Mouse (Mus musculus) MEL (cell line): ENCODE data around the gene P4ha2. TPM values are rescaled to one million over a fixed set of nuclear protein-coding genes. Genes with fewer than 3 reads are reported as not detected.
A peak's percentile ranks its signal among the peaks of the same experiment; 100 is the strongest.

Source experiments
- DNase-seq: peaks from one replicate; pipeline ENCODE4 v3.0.0; 2011; ENCODE audit warnings: low read depth, low spot score
- H3K27ac ChIP-seq: 2 replicates; pipeline ENCODE4 v1.5.1; 2012; ENCODE audit warnings: low read depth, mild to moderate bottlenecking, control low read depth, low read length, moderate library complexity; ENCODE audit not compliant: control insufficient read depth
- H3K27me3 ChIP-seq, 2 experiments: fragments of 150-350 bp in 1 of 2; sonication (generic) in 1 of 2; 2 replicates each; pipeline ENCODE4 v1.6.1; 2012; ENCODE audit warnings: low read length in 2 of 2, mild to moderate bottlenecking in 2 of 2, improper control_type of control experiment in 1 of 2, moderate library complexity in 1 of 2; ENCODE audit not compliant: insufficient read depth in 2 of 2, control insufficient read depth in 1 of 2
- H3K36me3 ChIP-seq, 2 experiments: 2 replicates each; pipeline ENCODE4 v1.6.1; 2012 to 2014; ENCODE audit warnings: low read length in 2 of 2, improper control_type of control experiment in 1 of 2, inconsistent platforms in 1 of 2, mild to moderate bottlenecking in 1 of 2; ENCODE audit not compliant: insufficient read depth in 2 of 2, control insufficient read depth in 1 of 2
- H3K4me1 ChIP-seq, 2 experiments: fragments of 150-350 bp in 1 of 2; sonication (generic) in 1 of 2; 2 replicates each; pipeline ENCODE4 v1.6.1; 2012; ENCODE audit warnings: low read length in 2 of 2, improper control_type of control experiment in 1 of 2, mild to moderate bottlenecking in 1 of 2; ENCODE audit not compliant: insufficient read depth in 2 of 2, control insufficient read depth in 1 of 2
- H3K4me3 ChIP-seq, 2 experiments: fragments of 150-350 bp in 1 of 2; sonication (generic) in 1 of 2; 2 replicates each; pipeline ENCODE4 v1.5.1; 2012; ENCODE audit warnings: low read depth in 2 of 2, low read length in 2 of 2, mild to moderate bottlenecking in 2 of 2, moderate library complexity in 2 of 2, control low read depth in 1 of 2, improper control_type of control experiment in 1 of 2; ENCODE audit not compliant: control insufficient read depth in 1 of 2, insufficient read depth in 1 of 2
- H3K79me2 ChIP-seq: 2 replicates; pipeline ENCODE4 v1.6.1; 2012; ENCODE audit warnings: mild to moderate bottlenecking, low read length, moderate library complexity; ENCODE audit not compliant: control insufficient read depth, poor library complexity, insufficient read depth
- H3K9ac ChIP-seq: 2 replicates; pipeline ENCODE4 v1.6.1; 2012; ENCODE audit warnings: low read depth, mild to moderate bottlenecking, control low read depth, low read length, moderate library complexity; ENCODE audit not compliant: control insufficient read depth, poor library complexity, severe bottlenecking
- H3K9me3 ChIP-seq: fragments of 150-350 bp; sonication (generic); replicated peaks from 2 replicates; pipeline ENCODE4 v1.6.1; 2012; ENCODE audit warnings: mild to moderate bottlenecking, low read length, improper control_type of control experiment, moderate library complexity; ENCODE audit not compliant: insufficient read depth
- BHLHE40 ChIP-seq: IDR thresholded peaks from 2 replicates; pipeline ENCODE4 v1.6.1; 2012; ENCODE audit warnings: low read depth, mild to moderate bottlenecking, inconsistent platforms, low read length, improper control_type of control experiment, borderline replicate concordance
- CHD2 ChIP-seq: IDR thresholded peaks from 2 replicates; pipeline ENCODE4 v1.6.1; 2011; ENCODE audit warnings: low read length, improper control_type of control experiment
- E2F4 ChIP-seq: IDR thresholded peaks from 2 replicates; pipeline ENCODE4 v1.6.1; 2011; ENCODE audit warnings: low read depth, low read length, improper control_type of control experiment, borderline replicate concordance
- EP300 ChIP-seq, 2 experiments: IDR thresholded peaks; 2 replicates each; pipeline ENCODE4 v1.6.1; 2011; ENCODE audit warnings: improper control_type of control experiment in 2 of 2, low read length in 2 of 2, low read depth in 1 of 2, mild to moderate bottlenecking in 1 of 2
- ETS1 ChIP-seq: IDR thresholded peaks from 2 replicates; pipeline ENCODE4 v1.6.1; 2012; ENCODE audit warnings: low read depth, mild to moderate bottlenecking, inconsistent platforms, low read length, improper control_type of control experiment, moderate library complexity
- GABPA ChIP-seq: IDR thresholded peaks from 2 replicates; pipeline ENCODE4 v1.6.1; 2012; ENCODE audit warnings: low read depth, mild to moderate bottlenecking, inconsistent platforms, low read length, improper control_type of control experiment, moderate library complexity
- GATA1 ChIP-seq: IDR thresholded peaks from 2 replicates; pipeline ENCODE4 v1.6.1; 2011; ENCODE audit warnings: low read depth, low read length, improper control_type of control experiment
- HCFC1 ChIP-seq: IDR thresholded peaks from 2 replicates; pipeline ENCODE4 v1.6.1; 2012; ENCODE audit warnings: low read depth, mild to moderate bottlenecking, inconsistent platforms, low read length, improper control_type of control experiment, moderate library complexity
- JUND ChIP-seq: IDR thresholded peaks from 2 replicates; pipeline ENCODE4 v1.6.1; 2011; ENCODE audit warnings: low read depth, mild to moderate bottlenecking, improper control_type of control experiment, low read length
- MAFK ChIP-seq: IDR thresholded peaks from 2 replicates; pipeline ENCODE4 v1.6.1; 2011; ENCODE audit warnings: low read depth, mild to moderate bottlenecking, low read length, improper control_type of control experiment, borderline replicate concordance
- MAX ChIP-seq: IDR thresholded peaks from 2 replicates; pipeline ENCODE4 v1.6.1; 2011; ENCODE audit warnings: low read length, improper control_type of control experiment
- MAZ ChIP-seq: IDR thresholded peaks from 2 replicates; pipeline ENCODE4 v1.6.1; 2012; ENCODE audit warnings: low read depth, mild to moderate bottlenecking, inconsistent platforms, low read length, improper control_type of control experiment
- MEF2A ChIP-seq: IDR thresholded peaks from 2 replicates; pipeline ENCODE4 v1.6.1; 2014; ENCODE audit warnings: low read depth, mild to moderate bottlenecking, inconsistent platforms, low read length, improper control_type of control experiment; ENCODE audit not compliant: poor library complexity, insufficient replicate concordance, severe bottlenecking; ENCODE audit errors: extremely low read depth
- MXI1 ChIP-seq: IDR thresholded peaks from 2 replicates; pipeline ENCODE4 v1.6.1; 2011; ENCODE audit warnings: mild to moderate bottlenecking, low read depth, low read length, improper control_type of control experiment
- MYC ChIP-seq: IDR thresholded peaks from 2 replicates; pipeline ENCODE4 v1.6.1; 2011; ENCODE audit warnings: low read depth, mild to moderate bottlenecking, low read length, improper control_type of control experiment, moderate library complexity
- NELFE ChIP-seq: IDR thresholded peaks from 2 replicates; pipeline ENCODE4 v1.6.1; 2011; ENCODE audit warnings: low read depth, low read length, improper control_type of control experiment
- POLR2AphosphoS5 ChIP-seq: IDR thresholded peaks from 2 replicates; pipeline ENCODE4 v1.6.1; 2012; ENCODE audit warnings: low read depth, borderline replicate concordance, mild to moderate bottlenecking, inconsistent platforms, low read length, moderate library complexity, mixed read lengths
- SIN3A ChIP-seq: IDR thresholded peaks from 2 replicates; pipeline ENCODE4 v1.6.1; 2012; ENCODE audit warnings: low read length, improper control_type of control experiment, inconsistent platforms
- SMC3 ChIP-seq: IDR thresholded peaks from 2 replicates; pipeline ENCODE4 v1.6.1; 2011; ENCODE audit warnings: low read depth, low read length, improper control_type of control experiment
- TAL1 ChIP-seq: IDR thresholded peaks from 2 replicates; pipeline ENCODE4 v1.6.1; 2012; ENCODE audit warnings: mild to moderate bottlenecking, inconsistent platforms, low read length, moderate library complexity, mixed read lengths
- TBP ChIP-seq: IDR thresholded peaks from 2 replicates; pipeline ENCODE4 v1.8.0; 2011; ENCODE audit warnings: low read depth, low read length, improper control_type of control experiment
- TCF12 ChIP-seq: IDR thresholded peaks from 2 replicates; pipeline ENCODE4 v1.6.1; 2014; ENCODE audit warnings: low read depth, mild to moderate bottlenecking, inconsistent platforms, low read length, improper control_type of control experiment, moderate library complexity
- UBTF ChIP-seq: IDR thresholded peaks from 2 replicates; pipeline ENCODE4 v1.6.1; 2012; ENCODE audit warnings: low read depth, mild to moderate bottlenecking, inconsistent platforms, low read length, improper control_type of control experiment, moderate library complexity, borderline replicate concordance; ENCODE audit not compliant: insufficient read depth
- USF1 ChIP-seq: IDR thresholded peaks from 2 replicates; pipeline ENCODE4 v1.6.1; 2014; ENCODE audit warnings: low read depth, mild to moderate bottlenecking, inconsistent platforms, low read length, improper control_type of control experiment, moderate library complexity
- ZMIZ1 ChIP-seq: IDR thresholded peaks from 2 replicates; pipeline ENCODE4 v1.6.1; 2012; ENCODE audit warnings: low read depth, mild to moderate bottlenecking, inconsistent platforms, low read length, improper control_type of control experiment, moderate library complexity
- ZNF384 ChIP-seq: IDR thresholded peaks from 2 replicates; pipeline ENCODE4 v1.6.1; 2012; ENCODE audit warnings: low read depth, mild to moderate bottlenecking, inconsistent platforms, low read length, improper control_type of control experiment
- polyA plus RNA-seq, 2 experiments: library from polyadenylated mRNA; stranded (reverse) in 1 of 2; unstranded in 1 of 2; fragments of >175 nt in 1 of 2; fragments of >200 nt in 1 of 2; gene quantifications; 2 replicates each; pipeline versions ENCODE4 v1.2.1 to v1.2.4; 2012; ENCODE audit warnings: low replicate concordance in 2 of 2, low read depth in 1 of 2; ENCODE audit not compliant: insufficient read length in 2 of 2, insufficient read depth in 1 of 2, missing spikeins in 1 of 2
- total RNA-seq: library from RNA; depleted of rRNA; stranded (reverse); fragments of 300-350 nt; gene quantifications from 2 replicates; pipeline ENCODE4 v1.2.3, GENCODE M21; 2012

Gene P4ha2
- total and polyA plus RNA-seq, 3 experiments: 18.6 to 57.8 TPM; not detected in 1

GRCm38 (mm10) chr11:54126654-54127374 lies 26.9 kb downstream of the P4ha2 start (continued):
- TF ChIP-seq SMC3 (no peak), BHLHE40 (peak; percentile 21; the same call in 1 of the 2 replicates), MYC (no peak), NELFE (no peak)

- peak overlapping the region; percentile 59; the same call in 1 of the 2 replicates for H3K27ac ChIP-seq
- peaks cover 0 to 10% of the 10 kb centered on the region in 2 experiments; a peak in 2 of 4 replicates for H3K36me3 ChIP-seq
- peak; percentile 54 for DNase-seq
- peak overlapping the region; percentile 49 for H3K9ac ChIP-seq
- TF ChIP-seq HCFC1 (no peak), GATA1 (peak; percentile 39; the same call in 1 of the 2 replicates), ZNF384 (0 out of 2 replicates have a peak, but pooled peaks have one; percentile 15)
- H3K79me2 ChIP-seq: no peaks in the 10 kb centered on the region
- H3K4me1 ChIP-seq: peaks cover 17 to 35% of the 10 kb centered on the region in 2 experiments
- H3K9me3 ChIP-seq: no peaks in the 10 kb centered on the region
- H3K4me3 ChIP-seq: peak overlapping the region; percentile 42 to 44; a peak in 3 of 4 replicates
- no peaks in the 10 kb centered on the region for H3K27me3 ChIP-seq
Observed at GRCm38 (mm10) chr11:54127397-54127796, 27.5 kb downstream of the P4ha2 start.

GRCm38 (mm10) chr11:54129955-54130354 lies 30.1 kb downstream of the P4ha2 start:
- peak; percentile 62 for DNase-seq
- Histone ChIP-seq H3K36me3 (peaks cover 0 to 18% of the 10 kb centered on the region in 2 experiments; a peak in 2 of 4 replicates), H3K27me3 (no peaks in the 10 kb centered on the region), H3K79me2 (no peaks in the 10 kb centered on the region), H3K9me3 (no peaks in the 10 kb centered on the region), H3K4me1 (peaks cover 22 to 37% of the 10 kb centered on the region in 2 experiments), H3K27ac (peak overlapping the region; percentile 0; the same call in 1 of the 2 replicates), H3K9ac (no peak overlapping the region), H3K4me3 (no peak overlapping the region)
- TF ChIP-seq MAX (peak; percentile 29; the same call in 1 of the 2 replicates), POLR2AphosphoS5 (no peak), GABPA (no peak), NELFE (no peak), SMC3 (no peak), UBTF (no peak), ZNF384 (no peak), TAL1 (peak; percentile 47), JUND (no peak), TCF12 (peak; percentile 66; the same call in 1 of the 2 replicates), CHD2 (no peak), MAFK (no peak), EP300 (IDR thresholded peaks at IDR 0.05; ENCODE audit: low read depth in 1 of 2, low read length in 2 of 2) (peak; percentile 75 to 83), MAZ (no peak), ETS1 (0 out of 2 replicates have a peak, but pooled peaks have one; percentile 18), USF1 (no peak), E2F4 (no peak), MEF2A (no peak), HCFC1 (no peak), TBP (no peak), BHLHE40 (peak; percentile 83; the same call in 1 of the 2 replicates), SIN3A (peak; percentile 43; the same call in 1 of the 2 replicates), GATA1 (peak; percentile 76), ZMIZ1 (no peak), MXI1 (0 out of 2 replicates have a peak, but pooled peaks have one; percentile 56)
